Mouse (Mus musculus): ENCODE results near the gene Gadd45a.

GRCm38 (mm10) chr6:66994981-66995380 is 42.3 kb downstream of the Gadd45a start:
- TF ChIP-seq EP300 (IDR thresholded peaks at IDR 0.05; ENCODE audit: low read depth), result no peak
- no peak for TF ChIP-seq CTCF (IDR thresholded peaks at IDR 0.05; ENCODE audit: low read depth)
